ENCODE assay signal across 24 mouse cellular contexts in the genomic region with DNA sequence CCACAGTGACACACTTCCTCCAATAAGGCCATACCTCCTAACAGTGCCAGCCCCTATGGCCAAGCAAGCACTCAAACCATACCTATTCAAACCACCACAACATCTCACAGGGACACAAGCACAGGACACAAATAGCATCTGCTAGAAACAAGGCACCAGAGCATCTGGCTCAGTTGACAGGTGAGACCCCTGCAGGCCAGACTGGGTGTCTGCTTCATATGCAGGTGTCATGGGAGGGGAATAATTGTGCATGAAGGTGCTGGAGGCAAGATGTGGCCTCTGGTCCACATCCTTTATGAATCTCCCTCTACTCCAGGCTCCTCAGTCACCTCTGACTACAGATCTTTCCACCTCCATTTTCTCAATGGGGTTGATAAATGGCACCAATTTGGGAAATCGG. TPM values are rescaled to one million over a fixed set of nuclear protein-coding genes. Genes with fewer than 3 reads are reported as not detected.
DNase-seq lines count a peak whose midpoint lies in the region; ATAC-seq and TF ChIP-seq lines count a peak whose summit lies in the region.
"Had no signal": no experiment of that assay in that cellular context is flagged by ENCODE, and none has a peak within 500 bp of the region (broad histone marks: within the 10 kb centered on the region; RNA-seq: fewer than 3 reads in every experiment).

No protein-coding gene starts in this region.

- peak; percentile 33 for TF ChIP-seq CTCF in intestine, postnatal 0 days (IDR thresholded peaks at IDR 0.05; ENCODE audit: low read depth)
- 0 out of 2 replicates have a peak, but pooled peaks have one; percentile 8 for TF ChIP-seq CTCF in brain, embryonic 14.5 days (IDR thresholded peaks at IDR 0.05; ENCODE audit: borderline replicate concordance, extremely low read depth, insufficient read depth, insufficient read length)

- no peaks in the 10 kb centered on the region for H3K27me3 ChIP-seq in intestine, postnatal 0 days (replicated peaks; ENCODE audit: control insufficient read depth, insufficient read depth, low read length)
- H3K27me3 ChIP-seq in intestine, embryonic 16.5 days (replicated peaks; ENCODE audit: control insufficient read depth, insufficient read depth, low read length): no peaks in the 10 kb centered on the region
- H3K27me3 ChIP-seq in midbrain, embryonic 15.5 days (replicated peaks): no peaks in the 10 kb centered on the region
- H3K27me3 ChIP-seq: hindbrain, embryonic 15.5 days; kidney, embryonic 15.5 days; liver, embryonic 13.5 days; lung, embryonic 15.5 days; neural tube, embryonic 12.5 days had no signal

- WGBS in intestine, postnatal 0 days: 88% methylated on average over 1 of the region's 1 CpGs
- WGBS in intestine, embryonic 16.5 days: 88% methylated on average over 1 of the region's 1 CpGs
- whole genome bisulfite sequencing in midbrain, embryonic 15.5 days: 92% methylated on average over 1 of the region's 1 CpGs

- no peaks in the 10 kb centered on the region for H3K9me3 ChIP-seq in intestine, postnatal 0 days (ENCODE audit: control insufficient read depth)
- H3K9me3 ChIP-seq in intestine, embryonic 16.5 days (ENCODE audit: control insufficient read depth, low read length): no peaks in the 10 kb centered on the region
- H3K9me3 ChIP-seq in midbrain, embryonic 15.5 days: no peaks in the 10 kb centered on the region
- H3K9me3 ChIP-seq: forebrain, embryonic 10.5 days; hindbrain, embryonic 15.5 days; kidney, embryonic 15.5 days; limb, embryonic 10.5 days; liver, embryonic 13.5 days; lung, embryonic 15.5 days; neural tube, embryonic 12.5 days had no signal

- H3K4me2 ChIP-seq in intestine, postnatal 0 days (replicated peaks; ENCODE audit: low read depth): no peak overlapping the region
- H3K4me2 ChIP-seq in intestine, embryonic 16.5 days (ENCODE audit: low read depth, low read length): no peak overlapping the region
- no peak overlapping the region for H3K4me2 ChIP-seq in midbrain, embryonic 15.5 days
- H3K4me2 ChIP-seq: hindbrain, embryonic 15.5 days; kidney, embryonic 15.5 days; liver, embryonic 13.5 days; lung, embryonic 15.5 days; neural tube, embryonic 12.5 days had no signal

- no peaks in the 10 kb centered on the region for H3K36me3 ChIP-seq in intestine, postnatal 0 days (ENCODE audit: control insufficient read depth, insufficient read depth)
- no peaks in the 10 kb centered on the region for H3K36me3 ChIP-seq in intestine, embryonic 16.5 days (ENCODE audit: control insufficient read depth, insufficient read depth, low read length)
- H3K36me3 ChIP-seq in midbrain, embryonic 15.5 days (replicated peaks): no peaks in the 10 kb centered on the region
- H3K36me3 ChIP-seq: forebrain, embryonic 10.5 days; hindbrain, embryonic 15.5 days; kidney, embryonic 15.5 days; limb, embryonic 10.5 days; liver, embryonic 13.5 days; lung, embryonic 15.5 days; neural tube, embryonic 12.5 days had no signal

- no peak for ATAC-seq in intestine, postnatal 0 days
- ATAC-seq in intestine, embryonic 16.5 days: no peak
- ATAC-seq in midbrain, embryonic 15.5 days (replicated peaks): no peak
- no peak for ATAC-seq in megakaryocyte-erythroid progenitor cell, adult 5-6 weeks (replicated peaks; ENCODE audit: low FRiP score, low TSS enrichment, poor library complexity, severe bottlenecking)
- ATAC-seq: forebrain, postnatal 0 days had no signal

- H3K27ac ChIP-seq in intestine, postnatal 0 days (ENCODE audit: low read depth, low read length): no peak overlapping the region
- no peak overlapping the region for H3K27ac ChIP-seq in intestine, embryonic 16.5 days (ENCODE audit: low read length)
- no peak overlapping the region for H3K27ac ChIP-seq in midbrain, embryonic 15.5 days
- H3K27ac ChIP-seq: forebrain, embryonic 10.5 days; gastrocnemius, adult 2 months; hindbrain, embryonic 15.5 days; kidney, embryonic 15.5 days; limb, embryonic 10.5 days; liver, embryonic 13.5 days; lung, embryonic 15.5 days; neural tube, embryonic 12.5 days had no signal

- no peak overlapping the region for H3K4me3 ChIP-seq in intestine, postnatal 0 days (ENCODE audit: low read depth, low read length)
- no peak overlapping the region for H3K4me3 ChIP-seq in intestine, embryonic 16.5 days (ENCODE audit: low read length)
- no peak overlapping the region for H3K4me3 ChIP-seq in midbrain, embryonic 15.5 days
- H3K4me3 ChIP-seq: forebrain, embryonic 10.5 days; gastrocnemius, adult 2 months; hindbrain, embryonic 15.5 days; kidney, embryonic 15.5 days; limb, embryonic 10.5 days; liver, embryonic 13.5 days; lung, embryonic 15.5 days; megakaryocyte, embryonic 14.5 days; neural tube, embryonic 12.5 days had no signal

- DNase-seq in thymus, postnatal 4 days: peak; percentile 10
- no peak for DNase-seq in thymus, postnatal 0 days (ENCODE audit: low spot score)
- DNase-seq in brain, embryonic 14.5 days (ENCODE audit: low read depth): no peak
- DNase-seq: adrenal gland, adult 2 months; cerebellum, adult 18-20 months; cerebellum, postnatal 14 days; forebrain, postnatal 0 days; gastrocnemius, adult 2 months; heart, postnatal 4 days; kidney, adult 11 months; liver, embryonic 13.5 days; lung, postnatal 36 days; thymus, postnatal 36 days had no signal

- no peak overlapping the region for H3K9ac ChIP-seq in intestine, postnatal 0 days (ENCODE audit: low read depth, low read length)
- H3K9ac ChIP-seq in intestine, embryonic 16.5 days (ENCODE audit: low read depth, low read length): no peak overlapping the region
- H3K9ac ChIP-seq in midbrain, embryonic 15.5 days: no peak overlapping the region
- H3K9ac ChIP-seq: forebrain, postnatal 0 days; hindbrain, embryonic 15.5 days; kidney, embryonic 15.5 days; liver, embryonic 13.5 days; lung, embryonic 15.5 days; neural tube, embryonic 12.5 days had no signal

- no peak for TF ChIP-seq POLR2A in brain, embryonic 14.5 days (IDR thresholded peaks at IDR 0.05; ENCODE audit: borderline replicate concordance, extremely low read depth, insufficient read depth, insufficient read length, poor library complexity, severe bottlenecking)

- H3K4me1 ChIP-seq in intestine, postnatal 0 days (replicated peaks; ENCODE audit: control insufficient read depth, insufficient read depth, low read length): no peaks in the 10 kb centered on the region
- H3K4me1 ChIP-seq in intestine, embryonic 16.5 days (ENCODE audit: control insufficient read depth, insufficient read depth, low read length): no peaks in the 10 kb centered on the region
- no peaks in the 10 kb centered on the region for H3K4me1 ChIP-seq in midbrain, embryonic 15.5 days
- H3K4me1 ChIP-seq: hindbrain, embryonic 15.5 days; kidney, embryonic 15.5 days; lung, embryonic 15.5 days; neural tube, embryonic 12.5 days had no signal

RNA-seq across cellular contexts. Expression of gene Hrh2, which starts 39.5 kb away (rescaled TPM):
- 0.04 and 0.05 TPM in 2 replicates for polyA plus RNA-seq in intestine, postnatal 0 days (2015; fragmentation: Nextera tagmentation; extraction: Ambion mirVana)
- 0.04 and 0.09 TPM in 2 replicates for polyA plus RNA-seq in intestine, embryonic 16.5 days (2015; fragmentation: Nextera tagmentation; extraction: Ambion mirVana)
- 0.57 and 0.62 TPM in 2 replicates for polyA plus RNA-seq in thymus, postnatal 0 days (2015; fragmentation: Nextera tagmentation; extraction: Ambion mirVana)
- polyA plus RNA-seq in brain, embryonic 14.5 days (2012; rRNA removed): 0.96 and 1.0 TPM in 2 replicates
- polyA plus RNA-seq in midbrain, embryonic 15.5 days (2015; fragmentation: Nextera tagmentation; extraction: Ambion mirVana): 0.74 and 1.4 TPM in 2 replicates
- 3.6 and 4.6 TPM in 2 replicates for total RNA-seq in megakaryocyte-erythroid progenitor cell, adult 5-6 weeks (2014; fragmentation: Nextera tagmentation)
- 1.6 and 2.2 TPM in 2 replicates for total RNA-seq in megakaryocyte-erythroid progenitor cell, adult 5-6 weeks (2017)
- polyA plus RNA-seq: kidney, embryonic 15.5 days had no signal
